ENCODE assay signal across 11 mouse cellular contexts in genomic region chr12:80103089-80103488, GRCm38 (mm10). TPM values are rescaled to one million over a fixed set of nuclear protein-coding genes. Genes with fewer than 3 reads are reported as not detected.
DNase-seq lines count a peak whose midpoint lies in the region; ATAC-seq and TF ChIP-seq lines count a peak whose summit lies in the region.
"Had no signal": no experiment of that assay in that cellular context is flagged by ENCODE, and none has a peak within 500 bp of the region (broad histone marks: within the 10 kb centered on the region; RNA-seq: fewer than 3 reads in every experiment).

No protein-coding gene starts in this region.

- H3K36me3 ChIP-seq in kidney, embryonic 14.5 days (ENCODE audit: control insufficient read depth, insufficient read depth, low read length), result peaks cover 12% of the 10 kb centered on the region; the same call in 1 of the 2 replicates
- peaks cover 6% of the 10 kb centered on the region for H3K36me3 ChIP-seq in embryonic facial prominence, embryonic 12.5 days
- no peaks in the 10 kb centered on the region; the same call in 1 of the 2 replicates for H3K36me3 ChIP-seq in intestine, postnatal 0 days (ENCODE audit: control insufficient read depth, insufficient read depth)
- no peaks in the 10 kb centered on the region for H3K36me3 ChIP-seq in lung, postnatal 0 days (ENCODE audit: insufficient read depth, low read length)
- H3K36me3 ChIP-seq in forebrain, embryonic 13.5 days (ENCODE audit: poor library complexity, severe bottlenecking), result peaks cover 7% of the 10 kb centered on the region
- no peaks in the 10 kb centered on the region for H3K36me3 ChIP-seq in forebrain, embryonic 16.5 days (ENCODE audit: control insufficient read depth, insufficient read depth)

- no peak for TF ChIP-seq EP300 in lung, postnatal 0 days (IDR thresholded peaks at IDR 0.05)

- no peak overlapping the region for H3K9ac ChIP-seq in kidney, embryonic 14.5 days (ENCODE audit: low read depth, low read length)
- no peak overlapping the region for H3K9ac ChIP-seq in embryonic facial prominence, embryonic 12.5 days
- H3K9ac ChIP-seq in intestine, postnatal 0 days (ENCODE audit: low read depth, low read length), result peak overlapping the region; percentile 50
- no peak overlapping the region for H3K9ac ChIP-seq in lung, postnatal 0 days (replicated peaks; ENCODE audit: low read depth)
- H3K9ac ChIP-seq in forebrain, embryonic 13.5 days, result no peak overlapping the region
- H3K9ac ChIP-seq in forebrain, embryonic 16.5 days (replicated peaks; ENCODE audit: low read depth, low read length), result no peak overlapping the region

- no peak overlapping the region for H3K4me2 ChIP-seq in kidney, embryonic 14.5 days (replicated peaks; ENCODE audit: low read depth, low read length)
- no peak overlapping the region for H3K4me2 ChIP-seq in embryonic facial prominence, embryonic 12.5 days (replicated peaks)
- H3K4me2 ChIP-seq in intestine, postnatal 0 days (replicated peaks; ENCODE audit: low read depth), result peak overlapping the region; percentile 61
- no peak overlapping the region; the same call in 1 of the 2 replicates for H3K4me2 ChIP-seq in lung, postnatal 0 days (replicated peaks; ENCODE audit: low read depth, low read length)
- no peak overlapping the region for H3K4me2 ChIP-seq in forebrain, embryonic 13.5 days
- no peak overlapping the region for H3K4me2 ChIP-seq in forebrain, embryonic 16.5 days (ENCODE audit: low read length)

- no peak overlapping the region for H3K4me3 ChIP-seq in kidney, embryonic 14.5 days (ENCODE audit: low read length)
- H3K4me3 ChIP-seq in embryonic facial prominence, embryonic 12.5 days, result no peak overlapping the region
- peak overlapping the region; percentile 30 for H3K4me3 ChIP-seq in intestine, postnatal 0 days (ENCODE audit: low read depth, low read length)
- H3K4me3 ChIP-seq in lung, postnatal 0 days (ENCODE audit: low read depth, low read length), result no peak overlapping the region
- H3K4me3 ChIP-seq in forebrain, embryonic 13.5 days, result no peak overlapping the region
- no peak overlapping the region for H3K4me3 ChIP-seq in forebrain, embryonic 16.5 days (replicated peaks; ENCODE audit: low read length)
- H3K4me3 ChIP-seq in gastrocnemius, adult 2 months, result no peak overlapping the region

- no peak for TF ChIP-seq CTCF in intestine, postnatal 0 days (IDR thresholded peaks at IDR 0.05; ENCODE audit: low read depth)
- no peak for TF ChIP-seq CTCF in lung, postnatal 0 days (IDR thresholded peaks at IDR 0.05)
- no peak for TF ChIP-seq CTCF in gastrocnemius, adult 2 months (IDR thresholded peaks at IDR 0.05)

- peak overlapping the region; percentile 69 for H3K27ac ChIP-seq in kidney, embryonic 14.5 days (ENCODE audit: low read depth, low read length)
- H3K27ac ChIP-seq in embryonic facial prominence, embryonic 12.5 days, result peak overlapping the region; percentile 67
- peak overlapping the region; percentile 78 for H3K27ac ChIP-seq in intestine, postnatal 0 days (ENCODE audit: low read depth, low read length)
- H3K27ac ChIP-seq in lung, postnatal 0 days (ENCODE audit: low read length), result peak overlapping the region; percentile 70
- H3K27ac ChIP-seq in forebrain, embryonic 13.5 days, result no peak overlapping the region
- H3K27ac ChIP-seq in forebrain, embryonic 16.5 days (ENCODE audit: low read length), result no peak overlapping the region
- H3K27ac ChIP-seq in gastrocnemius, adult 2 months, result no peak overlapping the region

- peaks cover 23% of the 10 kb centered on the region; the same call in 1 of the 2 replicates for H3K4me1 ChIP-seq in kidney, embryonic 14.5 days (ENCODE audit: control insufficient read depth, insufficient read depth, low read length)
- H3K4me1 ChIP-seq in embryonic facial prominence, embryonic 12.5 days, result peaks cover 11% of the 10 kb centered on the region; the same call in 1 of the 2 replicates
- H3K4me1 ChIP-seq in intestine, postnatal 0 days (replicated peaks; ENCODE audit: control insufficient read depth, insufficient read depth, low read length), result peaks cover 6% of the 10 kb centered on the region
- no peaks in the 10 kb centered on the region; the same call in 1 of the 2 replicates for H3K4me1 ChIP-seq in lung, postnatal 0 days (ENCODE audit: insufficient read depth, low read depth, low read length)
- H3K4me1 ChIP-seq in forebrain, embryonic 13.5 days, result no peaks in the 10 kb centered on the region
- H3K4me1 ChIP-seq in forebrain, embryonic 16.5 days (replicated peaks; ENCODE audit: control insufficient read depth, insufficient read depth, low read length), result no peaks in the 10 kb centered on the region

- DNase-seq in kidney, adult 11 months, result no peak
- peak; percentile 74 for DNase-seq in lung, postnatal 0 days (ENCODE audit: low spot score)
- DNase-seq in gastrocnemius, adult 2 months, result no peak
- DNase-seq: cerebellum, adult 11-12 months; spleen, adult 18-20 months had no signal

- 0 out of 2 replicates have a peak, but pooled peaks have one; percentile 1 for ATAC-seq in kidney, embryonic 14.5 days (ENCODE audit: low FRiP score, low TSS enrichment)
- ATAC-seq in embryonic facial prominence, embryonic 12.5 days (ENCODE audit: insufficient number of reproducible peaks, insufficient read depth, low FRiP score, low TSS enrichment), result no peak
- ATAC-seq in intestine, postnatal 0 days, result peak; percentile 68
- ATAC-seq in lung, postnatal 0 days, result peak; percentile 64
- ATAC-seq in forebrain, embryonic 13.5 days, result no peak
- ATAC-seq in forebrain, embryonic 16.5 days, result no peak
- ATAC-seq: inflammation-experienced regulatory T-cells, adult 6 months had no signal

- H3K9me3 ChIP-seq in kidney, embryonic 14.5 days (ENCODE audit: control insufficient read depth, low read length), result no peaks in the 10 kb centered on the region
- H3K9me3 ChIP-seq in embryonic facial prominence, embryonic 12.5 days, result no peaks in the 10 kb centered on the region
- H3K9me3 ChIP-seq in intestine, postnatal 0 days (ENCODE audit: control insufficient read depth), result no peaks in the 10 kb centered on the region
- no peaks in the 10 kb centered on the region for H3K9me3 ChIP-seq in lung, postnatal 0 days (ENCODE audit: low read length)
- H3K9me3 ChIP-seq in forebrain, embryonic 13.5 days (replicated peaks), result no peaks in the 10 kb centered on the region
- no peaks in the 10 kb centered on the region for H3K9me3 ChIP-seq in forebrain, embryonic 16.5 days (ENCODE audit: control insufficient read depth, low read length)

- 45% methylated on average over 4 of the region's 4 CpGs for WGBS in kidney, embryonic 14.5 days
- 56% methylated on average over 4 of the region's 4 CpGs for WGBS in embryonic facial prominence, embryonic 12.5 days
- WGBS in intestine, postnatal 0 days, result 32% methylated on average over 4 of the region's 4 CpGs
- 38% methylated on average over 4 of the region's 4 CpGs for WGBS in lung, postnatal 0 days
- 86% methylated on average over 4 of the region's 4 CpGs for WGBS in forebrain, embryonic 13.5 days
- WGBS in forebrain, embryonic 16.5 days, result 78% methylated on average over 4 of the region's 4 CpGs

- H3K27me3 ChIP-seq in kidney, embryonic 14.5 days (ENCODE audit: control insufficient read depth, insufficient read depth, low read length), result no peaks in the 10 kb centered on the region
- no peaks in the 10 kb centered on the region for H3K27me3 ChIP-seq in embryonic facial prominence, embryonic 12.5 days
- no peaks in the 10 kb centered on the region for H3K27me3 ChIP-seq in intestine, postnatal 0 days (replicated peaks; ENCODE audit: control insufficient read depth, insufficient read depth, low read length)
- H3K27me3 ChIP-seq in lung, postnatal 0 days (replicated peaks; ENCODE audit: insufficient read depth, low read length), result no peaks in the 10 kb centered on the region
- H3K27me3 ChIP-seq in forebrain, embryonic 13.5 days, result no peaks in the 10 kb centered on the region
- no peaks in the 10 kb centered on the region for H3K27me3 ChIP-seq in forebrain, embryonic 16.5 days (replicated peaks; ENCODE audit: control insufficient read depth, insufficient read depth, low read length)

- intact Hi-C loops in gastrocnemius, adult 2 months (cut with DNase I), result no loop called here

RNA-seq across cellular contexts. Expression of gene Zfp36l1, which starts 9.7 kb away (rescaled TPM):
- polyA plus RNA-seq in kidney, embryonic 14.5 days (2014; fragmentation: Nextera tagmentation; extraction: Ambion mirVana), result 166 and 175 TPM in 2 replicates
- polyA plus RNA-seq in embryonic facial prominence, embryonic 12.5 days (2016; fragmentation: Nextera tagmentation; extraction: Ambion mirVana), result 115 and 124 TPM in 2 replicates
- polyA plus RNA-seq in intestine, postnatal 0 days (2015; fragmentation: Nextera tagmentation; extraction: Ambion mirVana), result 77.9 and 80.7 TPM in 2 replicates
- polyA plus RNA-seq in lung, postnatal 0 days (2015; fragmentation: Nextera tagmentation; extraction: Ambion mirVana), result 123 and 145 TPM in 2 replicates
- polyA plus RNA-seq in forebrain, embryonic 13.5 days (2015; fragmentation: Nextera tagmentation; extraction: Ambion mirVana), result 52.6 and 60.2 TPM in 2 replicates
- 22.6 and 26.7 TPM in 2 replicates for polyA plus RNA-seq in forebrain, embryonic 16.5 days (2015; fragmentation: Nextera tagmentation; extraction: Ambion mirVana)
- total RNA-seq in gastrocnemius, adult 2 months (2021), result 10 to 100 TPM; 25.7 to 46.6 TPM

Comparison
In these comparisons a context has a peak if more than half of its experiments do, and no peak if none do; other contexts are left out.
1. ATAC-seq: peak in kidney, embryonic 14.5 days (single experiment), intestine, postnatal 0 days (single experiment) and lung, postnatal 0 days (single experiment); none in embryonic facial prominence, embryonic 12.5 days (single experiment), forebrain, embryonic 13.5 days (single experiment) and forebrain, embryonic 16.5 days (single experiment).
2. H3K27ac ChIP-seq: peak in kidney, embryonic 14.5 days (single experiment), embryonic facial prominence, embryonic 12.5 days (single experiment), intestine, postnatal 0 days (single experiment) and lung, postnatal 0 days (single experiment); none in forebrain, embryonic 13.5 days (single experiment), forebrain, embryonic 16.5 days (single experiment) and gastrocnemius, adult 2 months (single experiment).